Mouse (Mus musculus): Measurements from ENCODE around the gene Map3k12. TPM values are rescaled to one million over a fixed set of nuclear protein-coding genes. Genes with fewer than 3 reads are reported as not detected.

Map3k12 gene
- polyA plus RNA-seq (2014; fragmentation: Illumina TruSeq; extraction: RNeasy Lipid Tissue Mini Kit (QIAGEN cat#74804); ENCODE audit: low read depth, low replicate concordance): 13.2 TPM

DNA sequence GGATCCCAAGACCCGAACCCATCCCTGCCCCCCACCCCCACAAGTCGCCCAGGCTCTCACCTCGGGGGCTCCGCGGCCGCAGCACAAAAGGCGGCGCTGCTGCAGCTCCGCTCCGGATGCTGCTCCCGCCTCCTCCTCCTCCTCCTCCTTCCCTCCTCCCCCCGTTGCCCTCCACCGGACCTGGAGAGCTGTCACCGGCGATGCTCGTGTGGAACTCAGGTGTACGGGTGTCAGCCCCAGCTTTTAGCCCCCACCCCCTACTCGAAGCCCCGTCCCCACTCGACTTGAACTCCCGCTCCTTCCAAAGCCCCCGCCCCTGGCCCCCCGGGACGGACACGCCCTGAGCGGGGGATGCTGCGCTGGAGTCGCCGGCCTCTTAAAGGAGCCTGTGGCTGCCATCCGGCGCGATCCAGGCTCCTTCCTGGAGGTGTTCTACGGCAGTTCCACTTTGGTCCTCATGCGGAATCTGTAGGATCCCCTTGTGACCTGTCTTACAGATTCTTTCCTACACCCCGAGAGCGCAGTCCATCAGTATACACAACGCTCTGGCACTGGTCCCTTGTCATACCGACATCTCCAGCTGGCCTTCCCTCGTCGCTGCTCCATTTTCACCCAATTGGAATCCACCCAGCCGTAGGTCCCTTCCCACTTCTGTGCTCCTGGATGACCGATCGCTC is at the start of gene Map3k12:
Gene Map3k12 (minus strand): TSS at position 337 of the 677 bp plus-strand sequence.

DNA sequence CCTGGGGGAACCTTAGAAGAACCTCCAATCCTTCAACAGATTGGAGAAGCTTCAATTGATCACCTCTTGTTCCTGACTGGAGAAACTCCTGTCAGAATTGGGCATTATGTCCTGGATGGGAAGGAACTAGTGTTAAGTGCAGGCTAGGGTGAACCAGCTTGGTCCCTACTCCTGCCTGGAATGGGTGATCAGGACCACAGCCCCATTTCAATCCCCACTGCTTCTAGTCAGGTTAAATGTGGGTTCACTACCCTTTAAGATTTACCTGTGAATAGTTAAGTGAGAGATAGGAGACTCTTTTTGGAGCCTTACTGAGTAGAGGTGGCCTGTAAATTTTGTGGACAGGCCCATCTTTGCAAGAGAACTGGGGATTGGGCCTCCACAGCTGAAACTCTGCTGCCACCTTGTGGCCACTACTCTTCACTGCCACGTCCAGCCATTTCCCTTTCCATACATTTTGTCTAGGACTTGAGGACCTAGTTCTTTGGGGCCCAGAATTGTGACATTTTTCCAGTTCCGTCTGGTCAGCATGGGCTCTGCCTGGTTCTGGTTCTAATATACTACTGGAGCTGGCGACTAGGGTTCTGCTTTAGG is 8.1 kb upstream of the Map3k12 start, which contains the start of gene Npff:
Gene Npff (minus strand): TSS at position 51 of the 594 bp plus-strand sequence.

DNA sequence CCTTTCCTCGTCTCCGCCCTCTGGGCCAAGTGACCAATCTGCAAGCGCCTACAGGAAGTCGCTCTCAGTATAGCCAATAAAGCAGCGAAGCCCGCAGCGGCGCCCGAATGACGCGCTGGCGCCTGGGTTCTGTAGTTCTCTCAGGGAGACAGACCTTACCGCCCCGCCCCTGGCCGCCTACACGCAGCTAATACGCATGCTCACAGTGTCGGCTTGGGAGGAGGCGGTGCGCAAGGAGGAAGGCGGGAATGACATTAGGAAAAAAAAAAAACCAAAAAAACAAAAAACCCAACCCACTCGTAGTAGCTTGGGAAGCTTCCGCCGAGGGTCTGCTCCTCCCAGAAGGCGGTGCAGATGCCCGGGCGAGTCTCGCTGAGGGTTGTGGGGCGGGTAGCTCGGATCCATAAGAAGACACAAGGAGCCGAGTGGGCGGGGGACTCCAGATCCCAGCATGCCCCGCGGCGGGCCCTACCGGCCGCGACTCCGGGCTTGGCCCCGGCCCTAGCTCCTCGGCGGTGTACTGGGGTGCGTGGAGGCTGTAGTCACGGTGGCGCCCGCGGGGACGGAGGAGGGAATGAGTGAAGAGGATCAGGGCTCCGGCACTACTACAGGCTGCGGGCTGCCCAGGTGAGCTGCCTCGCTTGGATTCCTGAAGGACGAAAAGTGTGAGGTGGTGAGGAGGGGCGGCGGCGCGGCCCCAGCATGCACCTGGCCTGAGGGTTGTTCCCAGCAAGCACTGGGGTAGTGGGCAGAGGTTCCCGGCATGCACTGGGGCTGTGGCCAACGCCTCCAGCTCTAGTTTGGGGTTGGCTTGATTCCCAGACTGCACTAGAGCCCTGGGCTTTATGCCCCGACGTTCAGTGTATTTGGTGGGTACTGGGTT is 1.4 kb upstream of the Map3k12 start, which contains the start of gene Tarbp2:
Gene Tarbp2 (plus strand): TSS at position 217 of the 883 bp plus-strand sequence.

DNA sequence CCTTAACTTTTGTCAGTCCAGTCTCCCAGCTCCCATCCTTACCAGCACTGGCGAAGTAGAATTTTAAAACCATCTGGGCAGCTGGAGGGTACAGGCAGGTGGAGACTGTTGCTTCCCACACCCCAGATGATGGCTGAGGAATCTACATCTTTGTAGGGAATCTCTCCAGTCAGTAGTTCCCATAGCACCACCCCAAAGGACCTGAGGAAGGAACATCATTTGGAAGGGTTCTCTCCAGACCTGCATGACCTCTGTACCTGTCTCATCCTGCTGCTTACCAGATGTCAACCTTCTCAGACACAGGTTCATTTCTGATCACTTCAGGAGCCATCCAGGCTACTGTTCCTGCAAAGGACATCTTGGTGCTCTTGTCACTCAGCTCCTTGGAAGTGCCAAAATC is 13.4 kb downstream of the Map3k12 start, which contains the start of gene Gm10337:
Gene Gm10337 (plus strand): TSS at position 276 of the 400 bp plus-strand sequence.

DNA sequence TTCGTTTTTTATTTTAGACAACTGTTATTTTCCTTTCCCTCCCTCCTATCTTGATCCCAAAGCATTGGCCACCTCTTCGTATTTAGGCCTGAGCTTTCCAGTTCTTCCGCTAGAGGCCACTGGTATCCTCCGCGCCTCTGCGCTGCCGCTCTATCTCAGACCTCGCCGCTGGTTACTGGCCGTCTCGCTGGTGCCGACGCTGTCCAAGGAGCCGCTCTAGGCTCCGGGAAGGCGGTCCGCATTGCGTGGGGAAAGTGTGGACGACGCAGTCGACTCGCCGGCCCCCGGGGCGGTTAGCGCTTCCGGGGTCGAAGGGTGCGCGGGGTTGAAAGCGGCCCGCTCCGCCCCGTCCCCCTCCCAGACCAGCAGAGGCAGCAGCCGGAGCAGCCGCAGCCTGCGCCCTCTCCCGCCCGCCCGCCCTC is 46.7 kb downstream of the Map3k12 start, which contains the start of gene Pcbp2:
Gene Pcbp2 (plus strand): TSS at position 357 of the 422 bp plus-strand sequence.

DNA sequence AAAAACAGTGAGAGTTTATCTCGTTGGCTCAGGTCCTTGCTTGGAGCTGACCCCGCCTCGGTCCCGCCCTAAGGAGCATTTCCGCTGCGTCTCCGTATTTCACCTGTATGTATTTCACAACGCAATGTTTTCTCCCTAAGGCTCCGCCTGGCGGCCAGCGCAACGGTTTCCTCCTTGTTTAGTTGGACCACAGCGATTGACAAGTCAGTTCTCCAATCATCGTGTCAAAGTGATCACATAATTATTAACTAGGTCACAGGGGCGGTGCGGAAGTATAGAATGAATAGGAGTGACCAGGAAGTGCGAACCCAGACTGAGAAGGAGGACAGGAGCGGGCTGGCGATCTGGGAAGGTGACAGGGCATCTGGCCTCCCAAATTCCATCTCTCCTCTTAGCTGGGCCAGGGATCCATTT is 58.0 kb downstream of the Map3k12 start, which contains the start of gene Prr13:
Gene Prr13 (plus strand): TSS at position 125 of the 414 bp plus-strand sequence.

Other genes with a start within 250 kb of the Map3k12 start
- 0.14 TPM for gene Gm9918, start 246.5 kb downstream of the Map3k12 start, polyA plus RNA-seq (2014; fragmentation: Illumina TruSeq; extraction: RNeasy Lipid Tissue Mini Kit (QIAGEN cat#74804); ENCODE audit: low read depth, low replicate concordance)
- gene Mfsd5, start 237.6 kb downstream of the Map3k12 start, polyA plus RNA-seq (2014; fragmentation: Illumina TruSeq; extraction: RNeasy Lipid Tissue Mini Kit (QIAGEN cat#74804); ENCODE audit: low read depth, low replicate concordance): 30.6 TPM
- 4.2 TPM for gene Espl1, start 220.8 kb downstream of the Map3k12 start, polyA plus RNA-seq (2014; fragmentation: Illumina TruSeq; extraction: RNeasy Lipid Tissue Mini Kit (QIAGEN cat#74804); ENCODE audit: low read depth, low replicate concordance)
- 474 TPM for gene Pfdn5, start 190.9 kb downstream of the Map3k12 start, polyA plus RNA-seq (2014; fragmentation: Illumina TruSeq; extraction: RNeasy Lipid Tissue Mini Kit (QIAGEN cat#74804); ENCODE audit: low read depth, low replicate concordance)
- gene Myg1, start 185.4 kb downstream of the Map3k12 start, polyA plus RNA-seq (2014; fragmentation: Illumina TruSeq; extraction: RNeasy Lipid Tissue Mini Kit (QIAGEN cat#74804); ENCODE audit: low read depth, low replicate concordance): 45.1 TPM
- gene Aaas, start 166.3 kb downstream of the Map3k12 start, polyA plus RNA-seq (2014; fragmentation: Illumina TruSeq; extraction: RNeasy Lipid Tissue Mini Kit (QIAGEN cat#74804); ENCODE audit: low read depth, low replicate concordance): 14.2 TPM
- gene Sp7, start 149.9 kb downstream of the Map3k12 start, polyA plus RNA-seq (2014; fragmentation: Illumina TruSeq; extraction: RNeasy Lipid Tissue Mini Kit (QIAGEN cat#74804); ENCODE audit: low read depth, low replicate concordance): 0.10 TPM
- gene Sp1, start 110.9 kb downstream of the Map3k12 start, polyA plus RNA-seq (2014; fragmentation: Illumina TruSeq; extraction: RNeasy Lipid Tissue Mini Kit (QIAGEN cat#74804); ENCODE audit: low read depth, low replicate concordance): 24.9 TPM
- gene Amhr2, start 71.7 kb downstream of the Map3k12 start, polyA plus RNA-seq (2014; fragmentation: Illumina TruSeq; extraction: RNeasy Lipid Tissue Mini Kit (QIAGEN cat#74804); ENCODE audit: low read depth, low replicate concordance): 5.6 TPM
- gene Prr13, start 58.0 kb downstream of the Map3k12 start, polyA plus RNA-seq (2014; fragmentation: Illumina TruSeq; extraction: RNeasy Lipid Tissue Mini Kit (QIAGEN cat#74804); ENCODE audit: low read depth, low replicate concordance): 84.5 TPM
- gene Pcbp2, start 46.5 kb downstream of the Map3k12 start, polyA plus RNA-seq (2014; fragmentation: Illumina TruSeq; extraction: RNeasy Lipid Tissue Mini Kit (QIAGEN cat#74804); ENCODE audit: low read depth, low replicate concordance): 498 TPM
- gene Gm10337, start 13.3 kb downstream of the Map3k12 start, polyA plus RNA-seq (2014; fragmentation: Illumina TruSeq; extraction: RNeasy Lipid Tissue Mini Kit (QIAGEN cat#74804); ENCODE audit: low read depth, low replicate concordance): not detected
- 35.9 TPM for gene Tarbp2, start 1.1 kb upstream of the Map3k12 start, polyA plus RNA-seq (2014; fragmentation: Illumina TruSeq; extraction: RNeasy Lipid Tissue Mini Kit (QIAGEN cat#74804); ENCODE audit: low read depth, low replicate concordance)
- gene Npff, start 7.9 kb upstream of the Map3k12 start, polyA plus RNA-seq (2014; fragmentation: Illumina TruSeq; extraction: RNeasy Lipid Tissue Mini Kit (QIAGEN cat#74804); ENCODE audit: low read depth, low replicate concordance): 6.4 TPM
- gene Gm28047, start 108.0 kb upstream of the Map3k12 start, polyA plus RNA-seq (2014; fragmentation: Illumina TruSeq; extraction: RNeasy Lipid Tissue Mini Kit (QIAGEN cat#74804); ENCODE audit: low read depth, low replicate concordance): 0.27 TPM
- gene Atf7, start 108.4 kb upstream of the Map3k12 start, polyA plus RNA-seq (2014; fragmentation: Illumina TruSeq; extraction: RNeasy Lipid Tissue Mini Kit (QIAGEN cat#74804); ENCODE audit: low read depth, low replicate concordance): 55.0 TPM
- gene Atp5g2, start 155.3 kb upstream of the Map3k12 start, polyA plus RNA-seq (2014; fragmentation: Illumina TruSeq; extraction: RNeasy Lipid Tissue Mini Kit (QIAGEN cat#74804); ENCODE audit: low read depth, low replicate concordance): 344 TPM
- 70.6 TPM for gene Calcoco1, start 205.1 kb upstream of the Map3k12 start, polyA plus RNA-seq (2014; fragmentation: Illumina TruSeq; extraction: RNeasy Lipid Tissue Mini Kit (QIAGEN cat#74804); ENCODE audit: low read depth, low replicate concordance)

Measured in adipose tissue, adult 10 weeks (tissue).